Mouse (Mus musculus) bone marrow, adult 2 months (tissue): ENCODE data around the gene 1700001C19Rik. TPM values are rescaled to one million over a fixed set of nuclear protein-coding genes. Genes with fewer than 3 reads are reported as not detected.

Experiments used
- H3K27ac ChIP-seq: fragments of 200-500 bp; 2 replicates; pipeline ENCODE4 v1.5.1; 2012; ENCODE audit warnings: low read depth, mild to moderate bottlenecking, control low read depth, inconsistent platforms, low read length; ENCODE audit not compliant: control insufficient read depth, poor library complexity, insufficient read depth
- H3K4me1 ChIP-seq: fragments of 200-500 bp; 2 replicates; pipeline ENCODE4 v1.6.1; 2011; ENCODE audit warnings: low read length; ENCODE audit not compliant: control insufficient read depth, insufficient read depth
- H3K4me3 ChIP-seq: fragments of 200-500 bp; replicated peaks from 2 replicates; pipeline ENCODE3; 2011; ENCODE audit warnings: mild to moderate bottlenecking, low read depth, low read length, control low read depth; ENCODE audit not compliant: control insufficient read depth
- CTCF ChIP-seq: fragments of 200-500 bp; IDR thresholded peaks from 2 replicates; pipeline ENCODE4 v1.5.1; 2011; ENCODE audit warnings: low read length, control low read depth; ENCODE audit not compliant: control insufficient read depth, insufficient read depth
- POLR2A ChIP-seq: fragments of 200-500 bp; IDR thresholded peaks from 2 replicates; pipeline ENCODE4 v1.6.1; 2011; ENCODE audit warnings: low read depth, mild to moderate bottlenecking, control low read depth, low read length, borderline replicate concordance; ENCODE audit not compliant: control insufficient read depth
- WGBS: fragments of 180-500 bp; shearing (Covaris S2); methylation state at CpG from one replicate; pipeline ENCODE4 v1.1.7; 2018; 5-methylcytosine and 5-hydroxymethylcytosine counted together
- polyA plus RNA-seq: library from polyadenylated mRNA; stranded (reverse); fragments of >200 nt; gene quantifications from 2 replicates; pipeline ENCODE4 v1.2.4, GENCODE M21; 2011; ENCODE audit warnings: low replicate concordance; ENCODE audit not compliant: missing spikeins, insufficient read depth, insufficient read length

Gene 1700001C19Rik
- polyA plus RNA-seq, 1 experiment: 1.4 TPM

DNA sequence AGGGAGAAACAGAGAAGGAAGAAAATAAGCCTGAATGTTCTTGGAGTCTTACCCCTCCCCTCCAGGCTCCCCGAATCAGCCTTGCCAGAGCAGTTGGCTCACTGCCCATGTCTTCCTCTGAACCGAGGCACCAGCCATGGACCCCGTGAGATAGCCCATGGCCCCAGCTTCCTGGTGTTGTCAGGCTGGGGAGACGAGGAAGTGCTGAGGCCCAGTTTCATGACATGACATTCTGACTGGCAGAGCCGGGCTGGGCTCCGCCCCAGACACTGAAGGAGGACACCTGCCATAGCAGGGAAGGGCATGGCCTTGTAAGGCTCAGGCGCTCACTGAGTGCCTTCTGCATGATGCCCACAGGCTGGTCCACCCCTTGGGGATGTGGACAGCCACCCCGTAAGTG is 17.5 kb upstream of the 1700001C19Rik start:
- 15% methylated on average over 8 of the region's 8 CpGs for WGBS

DNA sequence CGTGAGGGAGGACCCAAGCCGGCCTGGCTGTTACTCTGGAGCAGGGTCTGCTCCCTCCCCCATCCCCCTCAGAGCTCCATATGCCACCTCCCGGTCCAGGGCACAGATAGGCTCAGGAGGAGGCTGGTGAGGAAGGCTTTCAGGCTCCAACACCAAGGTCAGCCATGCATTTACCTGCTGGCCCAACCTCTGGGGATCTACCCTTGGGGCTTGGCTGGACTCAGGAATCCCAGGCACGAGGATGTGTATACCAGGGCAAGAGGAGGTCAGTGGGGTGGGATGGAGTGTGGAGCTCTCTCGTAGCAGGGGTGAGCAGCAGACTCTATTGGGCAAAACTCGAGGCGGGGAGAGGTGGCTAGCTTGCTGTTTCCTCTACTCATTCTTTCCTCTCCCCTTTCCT is 15.7 kb upstream of the 1700001C19Rik start:
- no peak overlapping the region for H3K4me3 ChIP-seq
- H3K4me1 ChIP-seq: peaks cover 5% of the 10 kb centered on the region; the same call in 1 of the 2 replicates
- 67% methylated on average over 7 of the region's 7 CpGs for WGBS
- TF ChIP-seq CTCF: no peak
- TF ChIP-seq POLR2A: no peak
- H3K27ac ChIP-seq: no peak overlapping the region; the same call in 1 of the 2 replicates

More for the DNA sequence above, 17.5 kb upstream of the 1700001C19Rik start:
- TF ChIP-seq CTCF (no peak), POLR2A (peak; percentile 38; the same call in 1 of the 2 replicates)
- Histone ChIP-seq H3K4me3 (peak overlapping the region; percentile 14), H3K27ac (peak overlapping the region; percentile 43; the same call in 1 of the 2 replicates), H3K4me1 (peaks cover 5% of the 10 kb centered on the region; the same call in 1 of the 2 replicates)

DNA sequence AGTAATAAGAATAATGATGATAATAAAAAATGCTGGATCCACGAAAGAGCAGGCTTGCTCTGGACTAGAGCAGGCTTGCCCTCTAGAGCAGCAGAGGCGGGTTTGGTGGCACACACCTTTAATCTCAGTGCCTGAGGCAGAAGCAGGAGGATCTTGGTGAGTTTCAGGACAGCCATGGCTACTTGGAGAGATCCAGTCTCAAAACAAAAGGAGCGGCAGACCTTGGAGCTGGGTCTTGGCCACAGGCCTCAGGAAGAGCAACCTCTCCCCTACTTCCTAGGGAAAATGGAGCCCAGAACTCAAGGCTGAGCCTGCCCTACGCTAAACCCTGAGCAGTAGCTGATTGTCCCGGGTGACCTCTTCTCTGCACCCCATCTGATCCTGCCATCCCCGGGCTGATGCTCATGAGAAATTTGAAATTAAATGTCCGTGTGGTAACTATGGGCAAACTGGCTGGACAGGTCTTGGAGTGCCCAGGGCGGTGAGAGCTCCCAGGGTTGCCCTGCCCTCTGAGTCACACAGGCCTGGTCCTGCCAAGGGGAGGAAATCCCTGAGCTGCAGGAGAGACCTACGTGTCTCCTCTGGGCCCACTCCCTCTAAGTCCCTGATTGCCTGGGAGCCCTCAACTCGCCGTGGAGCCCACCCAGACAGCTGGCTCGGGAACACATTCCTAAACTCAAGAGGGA is 13.8 kb upstream of the 1700001C19Rik start:
- Histone ChIP-seq H3K27ac (no peak overlapping the region), H3K4me1 (peaks cover 5% of the 10 kb centered on the region; the same call in 1 of the 2 replicates), H3K4me3 (no peak overlapping the region)
- TF ChIP-seq CTCF (no peak), POLR2A (no peak)
- 83% methylated on average over 12 of the region's 12 CpGs for whole genome bisulfite sequencing

DNA sequence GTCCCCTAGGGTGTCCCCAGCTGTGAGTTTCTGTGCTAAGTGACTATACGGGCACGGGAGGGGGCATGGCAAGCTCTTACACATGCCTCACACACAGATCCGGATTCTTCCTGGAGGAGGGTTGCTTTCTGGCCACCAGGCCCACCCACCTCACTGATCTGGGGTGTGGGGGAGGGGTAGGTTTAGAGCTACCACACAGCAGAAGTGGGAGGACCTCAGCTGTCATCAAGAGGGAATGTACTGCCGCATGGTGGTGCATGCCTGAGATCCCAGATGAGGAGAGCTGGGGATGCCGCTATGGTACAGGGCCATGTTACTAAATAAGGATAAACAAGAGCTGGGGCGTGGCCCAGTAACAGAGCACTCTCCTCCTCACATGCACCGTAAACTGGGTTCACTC is 13.1 kb upstream of the 1700001C19Rik start:
- Histone ChIP-seq H3K27ac (no peak overlapping the region), H3K4me1 (peaks cover 5% of the 10 kb centered on the region; the same call in 1 of the 2 replicates), H3K4me3 (no peak overlapping the region)
- no peak for TF ChIP-seq POLR2A
- TF ChIP-seq CTCF: no peak
- 82% methylated on average over 7 of the region's 7 CpGs for WGBS

DNA sequence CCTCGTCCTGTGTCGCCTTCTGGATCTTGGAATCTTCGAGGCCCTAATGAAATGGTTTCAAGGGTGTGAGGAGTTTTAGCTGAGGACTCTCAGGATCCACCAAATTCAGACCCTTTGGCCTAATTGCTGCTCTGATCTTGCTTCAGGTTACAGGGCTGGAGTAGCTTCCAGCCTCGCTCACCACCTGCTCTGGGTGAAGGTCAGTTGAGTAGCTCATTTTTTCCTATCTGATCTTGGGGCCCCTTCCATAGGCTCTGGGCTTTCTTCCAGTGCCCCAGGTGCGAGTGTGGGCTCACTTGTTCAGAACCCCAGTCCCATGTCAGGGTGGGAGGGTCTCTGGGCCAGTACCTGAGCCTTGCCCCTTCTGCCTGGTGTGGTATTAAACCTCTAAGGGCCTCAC is 12.3 kb upstream of the 1700001C19Rik start:
- WGBS: 83% methylated on average over 5 of the region's 5 CpGs
- no peak overlapping the region for H3K27ac ChIP-seq
- H3K4me1 ChIP-seq: peaks cover 2% of the 10 kb centered on the region; the same call in 1 of the 2 replicates
- H3K4me3 ChIP-seq: no peak overlapping the region
- no peak for TF ChIP-seq POLR2A
- no peak for TF ChIP-seq CTCF

DNA sequence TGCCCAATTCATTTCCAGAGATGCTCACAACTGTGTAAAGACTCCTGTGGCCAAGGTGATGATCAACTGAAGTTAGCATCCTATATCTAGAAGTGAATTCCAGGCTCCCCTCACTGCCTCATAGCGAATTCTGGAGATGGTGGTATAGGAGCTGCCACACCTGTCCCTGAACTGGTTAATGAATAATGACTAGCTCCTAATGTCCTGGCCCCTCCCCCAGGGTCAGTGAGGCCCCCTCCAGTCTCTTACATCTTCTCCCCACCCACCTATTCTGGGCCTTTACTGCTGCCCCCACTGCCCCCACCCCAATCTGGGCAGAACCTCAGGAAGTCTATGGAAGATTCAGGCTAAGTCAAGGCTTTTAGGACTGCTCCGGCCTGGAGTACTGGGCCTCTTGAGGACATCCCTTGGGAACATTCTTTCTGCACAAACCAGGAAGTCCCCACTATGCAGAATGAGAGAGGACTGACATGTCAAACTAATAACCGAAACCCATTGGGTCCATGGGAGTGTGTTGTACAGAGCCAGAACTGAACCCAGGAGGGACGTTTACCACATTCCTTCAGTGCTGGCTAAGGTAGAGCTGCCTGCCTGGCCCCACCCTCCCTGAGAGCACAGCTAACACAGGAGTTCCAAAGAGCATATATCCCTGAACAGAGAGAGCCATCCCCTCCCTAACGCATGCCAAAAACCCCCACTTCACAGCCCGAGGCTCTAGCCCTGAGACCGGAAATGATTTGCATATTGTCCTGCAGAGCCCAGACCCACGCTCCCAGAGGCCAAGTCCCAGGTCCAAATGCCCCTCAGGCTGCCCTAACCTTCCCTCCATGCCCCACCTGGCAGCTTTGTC is 11.6 kb upstream of the 1700001C19Rik start:
- H3K27ac ChIP-seq: no peak overlapping the region
- WGBS: 51% methylated on average over 8 of the region's 8 CpGs
- no peak overlapping the region for H3K4me3 ChIP-seq
- TF ChIP-seq CTCF: no peak
- TF ChIP-seq POLR2A: no peak
- no peaks in the 10 kb centered on the region for H3K4me1 ChIP-seq

DNA sequence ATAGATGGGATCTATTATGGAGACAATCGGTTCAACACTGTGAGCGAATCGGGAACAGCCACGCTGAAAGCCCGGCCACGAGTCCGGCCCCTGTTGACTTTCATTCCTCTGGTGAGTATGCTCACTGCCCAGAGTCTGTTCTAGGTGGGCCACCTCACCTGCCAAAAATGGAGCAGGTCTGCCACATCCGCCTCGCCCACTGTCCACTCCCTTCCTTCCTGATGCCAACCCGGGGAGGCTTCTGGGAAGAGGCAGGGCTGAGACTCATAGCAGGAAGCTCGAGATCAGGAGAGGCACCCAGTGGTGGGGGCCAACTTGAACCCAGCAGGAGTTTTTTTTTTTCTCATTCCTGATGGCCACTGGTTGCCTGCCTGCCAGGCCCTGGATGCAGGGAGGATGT is 9.4 kb upstream of the 1700001C19Rik start:
- H3K27ac ChIP-seq: no peak overlapping the region
- no peak overlapping the region for H3K4me3 ChIP-seq
- 80% methylated on average over 11 of the region's 11 CpGs for WGBS
- TF ChIP-seq POLR2A (no peak), CTCF (no peak)
- no peaks in the 10 kb centered on the region for H3K4me1 ChIP-seq

DNA sequence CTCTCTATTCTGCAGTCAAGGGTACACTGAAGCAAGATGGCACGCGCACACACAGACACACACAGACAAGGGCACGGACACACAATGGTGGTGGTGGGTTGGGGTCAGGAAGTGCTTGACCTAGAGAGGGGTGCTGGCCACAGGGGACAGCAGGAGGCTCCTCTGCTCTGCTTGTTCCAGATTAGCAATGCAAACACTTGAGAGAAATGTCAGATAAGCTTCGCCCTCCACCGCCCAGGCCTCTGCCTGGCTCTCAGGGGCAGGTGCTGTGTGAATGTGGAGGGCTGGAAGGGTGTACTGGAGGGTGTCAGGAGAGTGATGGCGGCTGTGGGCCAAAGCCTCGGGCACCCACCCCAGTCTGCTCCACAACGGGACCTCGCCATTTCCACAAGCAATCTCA is 8.8 kb upstream of the 1700001C19Rik start:
- no peak overlapping the region for H3K4me3 ChIP-seq
- no peak for TF ChIP-seq POLR2A
- TF ChIP-seq CTCF: no peak
- no peaks in the 10 kb centered on the region for H3K4me1 ChIP-seq
- WGBS: 72% methylated on average over 9 of the region's 9 CpGs
- no peak overlapping the region for H3K27ac ChIP-seq
